Mouse (Mus musculus) ES-Bruce4 (cell line): ENCODE measurements at regions not wholly inside any gene's neighbourhood (a gene's known extent, or its start where the extent isn't known, plus 50 kb on each side); places are given as distances from the start of the nearest gene placed in this dataset.

Experiments used
- H3K27ac ChIP-seq: 2 replicates; pipeline ENCODE4 v1.5.1; 2012; ENCODE audit warnings: low read length, inconsistent platforms; ENCODE audit not compliant: insufficient read depth
- H3K27me3 ChIP-seq: 2 replicates; pipeline ENCODE4 v1.6.1; 2012; ENCODE audit warnings: mild to moderate bottlenecking, low read length, inconsistent platforms; ENCODE audit not compliant: control insufficient read depth, poor library complexity, insufficient read depth, severe bottlenecking
- H3K36me3 ChIP-seq: 2 replicates; pipeline ENCODE4 v1.6.1; 2012; ENCODE audit warnings: inconsistent platforms, mild to moderate bottlenecking, low read length, moderate library complexity; ENCODE audit not compliant: control insufficient read depth, poor library complexity, insufficient read depth, severe bottlenecking
- H3K4me1 ChIP-seq: one replicate; pipeline ENCODE4 v1.8.1; 2011; ENCODE audit warnings: low read length; ENCODE audit not compliant: control insufficient read depth, insufficient read depth
- H3K4me3 ChIP-seq: 2 replicates; pipeline ENCODE4 v1.5.1; 2011; ENCODE audit warnings: low read depth, mild to moderate bottlenecking, low read length
- H3K9ac ChIP-seq: 2 replicates; pipeline ENCODE4 v1.6.1; 2012; ENCODE audit warnings: low read depth, mild to moderate bottlenecking, inconsistent platforms; ENCODE audit not compliant: poor library complexity, severe bottlenecking
- H3K9me3 ChIP-seq: replicated peaks from 2 replicates; pipeline ENCODE4 v1.6.1; 2012; ENCODE audit warnings: mild to moderate bottlenecking, low read length, inconsistent platforms; ENCODE audit not compliant: control insufficient read depth, poor library complexity, insufficient read depth, severe bottlenecking
- CTCF ChIP-seq: IDR thresholded peaks from one replicate; pipeline ENCODE4 v1.8.1; 2011; ENCODE audit warnings: low read depth, low read length
- EP300 ChIP-seq: IDR thresholded peaks from 2 replicates; pipeline ENCODE4 v1.6.1; 2011; ENCODE audit warnings: low read depth, low read length; ENCODE audit not compliant: insufficient read depth
- POLR2A ChIP-seq: IDR thresholded peaks from one replicate; pipeline ENCODE4 v1.8.1; 2011; ENCODE audit warnings: low read length; ENCODE audit not compliant: insufficient read depth

DNA sequence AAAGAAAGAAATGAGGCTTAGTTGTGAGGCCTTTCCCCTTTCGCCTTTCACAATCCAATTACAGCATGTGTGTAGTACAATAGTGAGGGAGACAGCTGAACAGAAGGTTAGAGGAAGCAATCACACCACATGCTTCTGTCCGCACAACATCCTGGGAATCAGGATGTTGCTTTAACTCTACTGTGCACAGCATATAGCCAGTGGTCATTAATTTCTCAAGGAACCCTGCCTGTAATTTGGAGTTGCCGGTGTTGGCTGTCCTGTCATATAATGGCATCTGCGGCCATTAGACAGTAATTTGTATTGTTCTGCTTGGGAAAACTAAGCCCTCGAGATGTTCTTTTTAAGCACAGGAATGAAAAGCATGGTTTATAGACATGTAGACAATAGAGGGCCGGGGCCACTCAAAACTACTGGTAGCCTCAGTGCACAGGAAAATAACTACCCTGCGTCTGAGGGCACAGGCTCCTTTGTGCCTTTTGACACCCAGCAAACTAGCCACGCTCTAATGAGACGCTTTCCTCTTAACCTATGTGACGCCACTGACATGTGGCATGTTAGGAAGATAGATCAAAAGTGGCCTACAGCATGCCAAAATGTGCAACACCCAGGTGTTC lies 233.2 kb upstream of the Robo2 start:
- Histone ChIP-seq H3K36me3 (no peaks in the 10 kb centered on the region), H3K4me3 (no peak overlapping the region), H3K27me3 (no peaks in the 10 kb centered on the region), H3K9ac (no peak overlapping the region), H3K27ac (no peak overlapping the region), H3K9me3 (no peaks in the 10 kb centered on the region), H3K4me1 (no peaks in the 10 kb centered on the region)
- TF ChIP-seq CTCF (no peak), POLR2A (no peak), EP300 (no peak)

DNA sequence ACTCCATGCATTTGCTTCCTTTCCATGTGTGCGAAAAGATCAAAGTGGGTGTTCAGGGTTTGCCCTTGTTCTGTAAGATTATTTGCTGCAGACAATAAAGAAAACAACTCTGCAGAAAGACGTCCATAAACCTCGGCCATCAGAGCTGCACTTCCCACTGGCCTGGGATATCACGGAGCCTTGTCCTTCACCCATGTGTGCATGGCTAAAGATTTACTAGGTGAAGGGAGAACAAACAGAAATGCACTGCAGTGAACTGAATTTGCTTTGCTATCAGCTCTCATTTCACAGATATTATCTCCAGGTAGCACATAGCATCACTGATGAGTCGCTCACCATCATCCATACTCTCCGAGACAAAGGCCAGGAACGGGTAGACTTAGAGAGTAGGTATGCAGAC lies 228.2 kb upstream of the Robo2 start:
- H3K27me3 ChIP-seq = no peaks in the 10 kb centered on the region
- no peak overlapping the region for H3K27ac ChIP-seq
- TF ChIP-seq POLR2A (no peak), CTCF (no peak), EP300 (no peak)
- H3K9ac ChIP-seq = no peak overlapping the region
- no peaks in the 10 kb centered on the region for H3K4me1 ChIP-seq
- no peaks in the 10 kb centered on the region for H3K9me3 ChIP-seq
- H3K36me3 ChIP-seq = no peaks in the 10 kb centered on the region
- H3K4me3 ChIP-seq = no peak overlapping the region

DNA sequence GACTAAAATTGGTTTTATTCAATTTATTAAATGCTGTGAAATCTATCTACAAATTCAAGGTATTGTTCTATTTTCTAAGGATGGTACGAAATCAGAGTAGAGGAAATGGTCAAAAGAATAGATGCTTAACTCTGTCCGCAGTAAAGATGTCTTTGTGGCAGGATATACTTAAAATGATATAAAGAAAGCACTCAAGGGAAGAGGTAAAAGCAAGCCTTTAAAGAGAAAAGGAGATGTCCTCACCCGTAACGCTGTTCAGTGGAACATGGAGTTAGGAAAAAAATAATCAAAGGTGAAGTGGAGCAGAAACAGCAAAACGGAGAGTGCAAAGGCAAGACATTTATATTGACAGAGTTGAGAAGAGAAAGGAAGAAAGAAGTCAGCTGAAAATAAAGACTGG lies 226.0 kb upstream of the Robo2 start:
- H3K27me3 ChIP-seq = no peaks in the 10 kb centered on the region
- no peak overlapping the region for H3K9ac ChIP-seq
- no peaks in the 10 kb centered on the region for H3K4me1 ChIP-seq
- TF ChIP-seq CTCF (no peak), EP300 (no peak), POLR2A (no peak)
- no peaks in the 10 kb centered on the region for H3K9me3 ChIP-seq
- H3K27ac ChIP-seq = no peak overlapping the region
- H3K36me3 ChIP-seq = no peaks in the 10 kb centered on the region
- H3K4me3 ChIP-seq = no peak overlapping the region

DNA sequence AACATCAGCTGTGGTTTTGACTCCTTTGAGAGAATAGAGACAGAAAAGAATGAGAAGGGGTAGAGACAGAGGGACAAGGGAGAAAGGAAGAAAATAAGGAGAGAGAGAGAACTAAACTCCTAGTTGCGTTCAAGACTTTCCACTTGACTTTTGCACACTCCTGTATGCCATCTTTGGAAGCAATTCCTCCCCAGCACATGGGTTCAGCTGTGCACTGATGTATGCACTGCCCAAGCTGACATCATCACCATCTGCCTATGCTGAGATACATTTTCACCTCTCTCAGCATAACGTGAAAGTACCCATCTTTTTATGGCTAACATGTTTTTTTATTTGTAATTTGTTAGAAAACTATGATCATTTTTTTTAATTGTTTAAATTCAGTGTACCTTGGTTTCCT lies 214.2 kb upstream of the Robo2 start:
- H3K9me3 ChIP-seq = no peaks in the 10 kb centered on the region
- H3K36me3 ChIP-seq = no peaks in the 10 kb centered on the region
- no peak overlapping the region for H3K9ac ChIP-seq
- no peak overlapping the region for H3K4me3 ChIP-seq
- no peak overlapping the region for H3K27ac ChIP-seq
- no peaks in the 10 kb centered on the region for H3K4me1 ChIP-seq
- H3K27me3 ChIP-seq = no peaks in the 10 kb centered on the region
- TF ChIP-seq EP300 (no peak), POLR2A (no peak), CTCF (no peak)

DNA sequence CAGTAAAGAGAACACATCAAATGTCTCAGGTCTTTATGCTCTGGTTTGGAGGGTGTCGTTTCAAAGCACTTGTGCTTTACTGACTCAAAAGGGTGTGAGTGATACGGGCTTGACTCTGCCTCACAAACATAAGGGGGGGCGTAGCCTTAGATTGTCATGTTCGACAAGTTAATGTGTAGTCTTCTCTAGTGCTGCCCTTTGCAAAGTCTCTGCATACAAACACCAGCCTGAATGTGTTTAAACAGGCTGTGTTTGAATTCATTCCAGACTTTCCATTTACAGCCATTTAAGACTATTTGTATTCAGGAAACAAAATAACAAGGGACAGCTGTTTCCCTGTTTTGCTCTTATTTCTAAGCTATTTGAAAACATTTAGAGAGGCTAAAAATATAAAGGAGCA lies 200.4 kb upstream of the Robo2 start:
- H3K27me3 ChIP-seq = no peaks in the 10 kb centered on the region
- no peaks in the 10 kb centered on the region for H3K36me3 ChIP-seq
- TF ChIP-seq POLR2A (no peak), EP300 (no peak), CTCF (no peak)
- H3K9ac ChIP-seq = no peak overlapping the region
- H3K27ac ChIP-seq = no peak overlapping the region
- H3K9me3 ChIP-seq = no peaks in the 10 kb centered on the region
- no peak overlapping the region for H3K4me3 ChIP-seq
- no peaks in the 10 kb centered on the region for H3K4me1 ChIP-seq

DNA sequence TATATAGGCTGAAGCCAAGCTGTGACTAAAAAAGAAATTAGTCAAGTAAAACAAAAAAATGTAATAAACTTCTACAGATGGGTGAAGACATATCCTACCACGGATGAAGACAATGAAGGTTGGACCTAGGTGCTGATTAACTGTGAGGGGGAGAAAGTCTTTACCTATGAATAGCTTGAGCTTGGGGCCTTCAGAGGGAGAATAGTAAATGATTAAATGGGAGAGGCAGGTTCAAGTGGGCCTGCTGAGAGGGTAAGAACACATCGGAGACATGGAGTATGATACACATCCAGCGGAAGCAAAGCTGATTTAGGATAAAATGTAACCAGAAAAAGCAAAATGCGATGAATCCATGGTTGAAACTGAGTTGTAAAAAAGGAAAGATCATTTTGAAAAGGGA lies 197.9 kb upstream of the Robo2 start:
- no peak overlapping the region for H3K27ac ChIP-seq
- no peak overlapping the region for H3K9ac ChIP-seq
- H3K4me1 ChIP-seq = no peaks in the 10 kb centered on the region
- H3K36me3 ChIP-seq = no peaks in the 10 kb centered on the region
- no peaks in the 10 kb centered on the region for H3K27me3 ChIP-seq
- H3K9me3 ChIP-seq = no peaks in the 10 kb centered on the region
- no peak overlapping the region for H3K4me3 ChIP-seq
- TF ChIP-seq POLR2A (no peak), EP300 (no peak), CTCF (no peak)
